Mouse (Mus musculus): ENCODE measurements at regions not wholly inside any gene's neighbourhood (a gene's known extent, or its start where the extent isn't known, plus 50 kb on each side); places are given as distances from the start of the nearest gene placed in this dataset.

- in situ Hi-C loops (cut with MboI; ENCODE audit: unreplicated experiment in 2 of 2), result no loop called here
These were observed 224.8 kb downstream of the Rplp1 start for GRCm38 (mm10) chr9:61689516-61689915.

- in situ Hi-C loops (cut with MboI; ENCODE audit: unreplicated experiment in 2 of 2), result no loop called here
These were observed 230.8 kb downstream of the Rplp1 start for GRCm38 (mm10) chr9:61683557-61683956.

GRCm38 (mm10) chr9:61682744-61683259, 231.5 kb downstream of the Rplp1 start:
- in situ Hi-C loops (cut with MboI; ENCODE audit: unreplicated experiment in 2 of 2), result no loop called here

GRCm38 (mm10) chr9:61682316-61682715, 232.0 kb downstream of the Rplp1 start:
- in situ Hi-C loops (cut with MboI; ENCODE audit: unreplicated experiment in 2 of 2), result no loop called here

- in situ Hi-C loops (cut with MboI; ENCODE audit: unreplicated experiment in 2 of 2), result no loop called here
These were observed 232.9 kb downstream of the Rplp1 start for GRCm38 (mm10) chr9:61681406-61681805.

- in situ Hi-C loops (cut with MboI; ENCODE audit: unreplicated experiment in 2 of 2), result no loop called here
These were observed 233.4 kb downstream of the Rplp1 start for GRCm38 (mm10) chr9:61680911-61681311.

- in situ Hi-C loops (cut with MboI; ENCODE audit: unreplicated experiment in 2 of 2), result no loop called here
These were observed 234.7 kb downstream of the Rplp1 start for GRCm38 (mm10) chr9:61679686-61680085.

GRCm38 (mm10) chr9:61677603-61678002, 236.7 kb downstream of the Rplp1 start:
- in situ Hi-C loops (cut with MboI; ENCODE audit: unreplicated experiment in 2 of 2), result no loop called here

- in situ Hi-C loops (cut with MboI; ENCODE audit: unreplicated experiment in 2 of 2), result no loop called here
These were observed 237.3 kb downstream of the Rplp1 start for GRCm38 (mm10) chr9:61677037-61677436.

- in situ Hi-C loops (cut with MboI; ENCODE audit: unreplicated experiment in 2 of 2), result no loop called here
These were observed 239.0 kb downstream of the Rplp1 start for GRCm38 (mm10) chr9:61675366-61675765.

- in situ Hi-C loops (cut with MboI; ENCODE audit: unreplicated experiment in 2 of 2), result no loop called here
These were observed 240.7 kb downstream of the Rplp1 start for GRCm38 (mm10) chr9:61673575-61674203.

GRCm38 (mm10) chr9:61670986-61671385, 243.4 kb downstream of the Rplp1 start:
- in situ Hi-C loops (cut with MboI; ENCODE audit: unreplicated experiment in 2 of 2), result no loop called here

- in situ Hi-C loops (cut with MboI; ENCODE audit: unreplicated experiment in 2 of 2), result no loop called here
These were observed 244.4 kb downstream of the Rplp1 start for GRCm38 (mm10) chr9:61669729-61670520.

- in situ Hi-C loops (cut with MboI; ENCODE audit: unreplicated experiment in 2 of 2), result no loop called here
These were observed 245.6 kb downstream of the Rplp1 start for GRCm38 (mm10) chr9:61668723-61669122.

GRCm38 (mm10) chr9:61668157-61668697, 246.1 kb downstream of the Rplp1 start:
- in situ Hi-C loops (cut with MboI; ENCODE audit: unreplicated experiment in 2 of 2), result no loop called here

- in situ Hi-C loops (cut with MboI; ENCODE audit: unreplicated experiment in 2 of 2), result no loop called here
These were observed 246.8 kb downstream of the Rplp1 start for GRCm38 (mm10) chr9:61667453-61668074.

GRCm38 (mm10) chr9:61666761-61667332, 247.5 kb downstream of the Rplp1 start:
- in situ Hi-C loops (cut with MboI; ENCODE audit: unreplicated experiment in 2 of 2), result no loop called here

GRCm38 (mm10) chr9:61666118-61666517, 248.2 kb downstream of the Rplp1 start:
- in situ Hi-C loops (cut with MboI; ENCODE audit: unreplicated experiment in 2 of 2), result no loop called here

GRCm38 (mm10) chr9:61665254-61665653, 249.1 kb downstream of the Rplp1 start:
- in situ Hi-C loops (cut with MboI; ENCODE audit: unreplicated experiment in 2 of 2), result no loop called here

GRCm38 (mm10) chr9:61664000-61664622, 250.2 kb downstream of the Rplp1 start:
- in situ Hi-C loops (cut with MboI; ENCODE audit: unreplicated experiment in 2 of 2), result no loop called here

All from v-Abl transformed pro-B cells (cell line).